Mouse (Mus musculus): Measurements from ENCODE around the gene Reck.

Gene Reck

DNA sequence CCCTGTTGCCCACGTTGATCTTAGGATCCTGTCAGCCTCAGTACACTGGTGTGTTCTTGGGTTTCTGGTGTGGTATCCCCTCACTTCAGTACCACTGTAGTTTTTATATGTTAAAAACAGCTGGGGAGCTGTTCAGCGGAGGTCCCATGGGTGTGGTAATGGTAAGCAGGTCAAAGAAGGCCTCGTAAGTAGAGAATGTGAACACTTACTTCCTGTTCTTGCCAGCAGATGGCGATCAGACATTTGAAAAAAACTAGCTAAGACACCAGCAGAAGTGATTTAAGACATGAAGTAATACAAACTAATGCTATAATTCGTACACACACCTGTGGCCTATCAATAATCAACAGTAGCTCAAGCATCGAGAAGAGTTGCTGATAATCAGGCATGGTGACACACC lies 31.1 kb downstream of the Reck start:
- 23% methylated on average over 6 of the region's 6 CpGs for WGBS

- 73% methylated on average over 5 of the region's 5 CpGs for WGBS
Observed at GRCm38 (mm10) chr4:43918221-43918620, 42.9 kb downstream of the Reck start.

DNA sequence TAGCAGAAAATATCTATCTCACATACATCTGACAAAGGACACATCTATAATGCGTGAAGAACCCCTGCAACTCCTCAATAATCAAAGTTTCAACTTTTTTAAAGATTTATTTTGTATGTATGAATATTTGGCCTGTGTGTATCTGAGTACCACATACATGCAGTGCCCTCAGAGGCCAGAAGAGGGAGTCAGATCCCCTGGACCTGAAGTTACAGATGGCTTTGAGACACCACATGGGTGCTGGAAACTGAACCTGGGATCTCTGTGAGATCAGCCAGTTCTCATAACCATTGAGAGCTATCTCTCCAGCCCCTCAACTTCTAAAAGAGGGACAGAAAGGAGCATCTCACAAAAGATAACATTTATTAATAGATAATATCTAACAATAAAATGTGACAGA lies 45.3 kb downstream of the Reck start:
- WGBS = 98% methylated on average over 1 of the region's 1 CpGs

GRCm38 (mm10) chr4:43925125-43925524 lies 49.8 kb downstream of the Reck start:
- WGBS = 80% methylated on average over 6 of the region's 6 CpGs

- 17% methylated on average over 3 of the region's 3 CpGs for WGBS
Observed at GRCm38 (mm10) chr4:43925779-43926178, 50.4 kb downstream of the Reck start.

- WGBS = 97% methylated on average over 3 of the region's 3 CpGs
Observed at GRCm38 (mm10) chr4:43927826-43928225, 52.5 kb downstream of the Reck start.

GRCm38 (mm10) chr4:43931877-43932276 lies 56.5 kb downstream of the Reck start:
- WGBS = 82% methylated on average over 4 of the region's 4 CpGs

DNA sequence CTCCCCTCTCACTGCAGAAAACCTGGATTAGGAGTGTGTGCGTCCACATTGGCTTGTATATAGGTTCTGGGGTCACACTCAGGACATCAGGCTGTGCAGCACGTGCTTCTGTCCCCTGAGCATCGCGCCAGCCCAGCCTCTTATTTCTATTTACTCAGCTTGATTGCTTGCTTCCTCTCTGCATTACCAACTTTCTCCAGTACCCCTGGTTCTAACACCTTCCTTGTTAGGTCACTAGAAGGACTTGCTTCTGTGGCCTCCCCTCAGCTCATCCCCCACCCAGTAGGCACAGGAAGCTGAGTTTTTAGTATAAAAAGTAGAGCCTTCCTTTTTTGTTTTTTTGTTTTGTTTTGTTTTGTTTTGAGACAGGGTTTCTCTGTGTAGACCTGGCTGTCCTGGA lies 60.9 kb downstream of the Reck start:
- 94% methylated on average over 4 of the region's 4 CpGs for WGBS

- 78% methylated on average over 14 of the region's 14 CpGs for WGBS
Observed at GRCm38 (mm10) chr4:43936749-43937674, 61.7 kb downstream of the Reck start.

- 81% methylated on average over 5 of the region's 5 CpGs for WGBS
Observed at GRCm38 (mm10) chr4:43941315-43941714, 66.0 kb downstream of the Reck start.

DNA sequence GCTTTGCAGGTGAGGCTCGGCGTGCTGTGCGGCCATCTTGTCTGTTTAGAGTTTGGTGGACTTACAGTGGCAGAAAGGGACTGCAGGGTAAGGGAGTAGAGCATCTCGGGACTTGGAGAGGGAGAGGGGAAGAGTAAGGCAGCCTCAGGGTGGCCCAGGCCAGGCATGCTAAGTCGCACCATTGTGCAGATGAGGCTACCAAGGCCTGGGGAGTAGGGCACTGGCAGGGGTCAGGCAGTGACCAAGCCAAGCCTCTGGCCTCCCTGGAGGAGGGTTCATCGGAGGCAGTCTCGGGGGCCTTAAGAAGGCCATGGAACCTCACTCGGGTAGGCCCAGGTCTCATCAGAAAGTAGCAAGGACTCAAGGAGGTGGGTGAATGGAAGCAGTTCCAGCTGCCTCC lies 67.1 kb downstream of the Reck start:
- 96% methylated on average over 8 of the region's 8 CpGs for WGBS

DNA sequence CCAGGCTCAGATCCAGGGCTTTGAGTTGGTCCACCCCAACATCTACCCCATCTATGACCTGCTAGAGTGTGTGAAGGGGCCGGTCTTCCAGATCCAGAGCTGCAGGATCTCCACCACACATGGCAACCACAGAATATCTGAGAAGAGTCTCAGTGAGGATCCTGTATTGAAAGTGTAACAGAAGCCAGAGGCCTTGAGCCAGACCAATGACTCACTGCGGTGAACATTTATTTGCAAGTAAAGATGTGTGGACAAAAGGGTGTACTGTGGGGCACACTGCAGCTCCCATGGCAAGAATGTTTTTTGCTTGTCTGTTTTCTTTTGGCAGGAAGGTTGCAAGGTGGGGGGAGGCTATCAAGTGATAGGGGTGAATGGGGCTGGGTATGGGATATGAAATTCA lies 72.2 kb downstream of the Reck start:
- 91% methylated on average over 2 of the region's 2 CpGs for WGBS

- WGBS = under 1% methylated on average over 45 of the region's 45 CpGs
Observed at GRCm38 (mm10) chr4:43957292-43957845, 82.0 kb downstream of the Reck start, which contains the start of gene Glipr2. TSS of gene Glipr2 (plus strand) at chr4:43957401.

GRCm38 (mm10) chr4:43957846-43958461 lies 82.6 kb downstream of the Reck start:
- WGBS = under 1% methylated on average over 26 of the region's 26 CpGs

DNA sequence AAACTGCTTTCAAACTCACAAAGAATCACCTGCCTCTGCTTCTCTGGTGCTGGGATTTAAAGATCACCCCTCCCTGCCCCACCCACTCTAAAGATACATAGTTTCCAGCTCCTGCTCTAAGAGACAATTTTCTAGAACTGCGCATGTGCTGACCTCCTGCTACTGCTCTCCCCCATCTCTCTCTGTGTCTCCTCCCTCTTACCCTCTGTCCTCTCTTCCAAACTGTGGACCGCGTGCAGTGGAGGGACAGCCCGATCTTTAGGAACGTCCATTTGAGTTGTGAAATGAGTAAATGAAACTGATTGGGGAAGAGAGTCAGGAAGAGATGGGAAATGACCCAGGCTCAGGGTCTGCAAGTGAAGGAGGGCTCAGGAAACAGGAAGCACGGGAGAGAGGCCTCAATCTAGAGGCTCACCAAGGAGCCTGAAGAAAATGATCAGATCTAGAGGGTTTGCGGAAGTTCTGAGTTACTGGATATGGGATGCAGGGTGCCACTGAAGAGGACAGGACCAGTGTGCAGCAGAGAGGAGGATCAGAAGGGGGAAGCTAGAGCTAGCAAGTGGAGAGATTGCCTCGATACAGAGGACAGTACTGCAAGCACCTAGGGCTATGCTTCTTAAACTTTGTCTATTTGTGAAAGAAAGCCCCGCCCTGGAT lies 84.3 kb downstream of the Reck start:
- 81% methylated on average over 9 of the region's 9 CpGs for WGBS

DNA sequence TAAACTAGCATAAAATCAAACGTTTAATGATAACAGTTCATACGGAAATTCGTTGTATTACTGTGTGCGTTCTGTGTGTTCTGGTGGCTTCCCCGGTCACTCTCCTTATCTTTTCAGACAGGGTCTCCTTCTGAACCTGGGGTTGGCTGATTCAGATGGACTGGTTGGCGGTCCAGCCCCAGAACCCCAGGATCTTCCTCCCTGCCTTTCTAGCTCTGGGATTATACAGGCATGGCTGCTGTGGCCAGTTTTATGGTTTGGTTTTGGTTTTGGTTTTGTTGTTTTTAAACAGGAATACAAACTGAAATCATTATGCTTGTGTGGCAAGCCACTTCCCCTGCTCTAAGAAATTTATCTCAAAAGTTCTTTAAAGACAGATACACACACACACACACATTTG lies 84.9 kb downstream of the Reck start:
- 94% methylated on average over 6 of the region's 6 CpGs for WGBS

DNA sequence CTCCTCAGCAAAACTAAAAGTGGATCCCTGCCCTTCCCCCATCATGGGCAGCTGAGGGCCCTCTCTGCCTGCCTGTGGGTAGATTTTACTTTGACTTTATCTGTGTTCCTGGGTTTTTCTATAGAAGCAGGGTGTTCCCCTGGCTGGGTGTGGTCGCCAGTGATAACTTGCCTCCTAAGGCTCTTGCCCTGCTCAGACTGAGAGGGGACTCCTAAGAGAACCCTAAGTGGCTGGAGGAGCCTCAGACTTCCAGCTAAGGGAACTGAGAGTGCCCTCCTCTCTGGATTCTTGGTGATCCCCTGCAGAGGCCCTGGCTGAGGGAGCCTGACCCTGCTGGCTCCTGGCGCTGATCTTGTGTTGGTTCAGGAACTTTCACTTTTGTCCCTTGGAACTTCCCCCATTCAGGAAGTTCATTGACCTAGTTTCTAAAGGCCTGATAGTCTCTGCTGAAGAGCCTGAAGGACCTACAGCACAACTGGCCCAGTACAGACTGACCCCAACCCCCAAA lies 89.0 kb downstream of the Reck start:
- 66% methylated on average over 2 of the region's 2 CpGs for WGBS

GRCm38 (mm10) chr4:43964951-43965684 lies 89.8 kb downstream of the Reck start:
- 63% methylated on average over 4 of the region's 4 CpGs for WGBS

DNA sequence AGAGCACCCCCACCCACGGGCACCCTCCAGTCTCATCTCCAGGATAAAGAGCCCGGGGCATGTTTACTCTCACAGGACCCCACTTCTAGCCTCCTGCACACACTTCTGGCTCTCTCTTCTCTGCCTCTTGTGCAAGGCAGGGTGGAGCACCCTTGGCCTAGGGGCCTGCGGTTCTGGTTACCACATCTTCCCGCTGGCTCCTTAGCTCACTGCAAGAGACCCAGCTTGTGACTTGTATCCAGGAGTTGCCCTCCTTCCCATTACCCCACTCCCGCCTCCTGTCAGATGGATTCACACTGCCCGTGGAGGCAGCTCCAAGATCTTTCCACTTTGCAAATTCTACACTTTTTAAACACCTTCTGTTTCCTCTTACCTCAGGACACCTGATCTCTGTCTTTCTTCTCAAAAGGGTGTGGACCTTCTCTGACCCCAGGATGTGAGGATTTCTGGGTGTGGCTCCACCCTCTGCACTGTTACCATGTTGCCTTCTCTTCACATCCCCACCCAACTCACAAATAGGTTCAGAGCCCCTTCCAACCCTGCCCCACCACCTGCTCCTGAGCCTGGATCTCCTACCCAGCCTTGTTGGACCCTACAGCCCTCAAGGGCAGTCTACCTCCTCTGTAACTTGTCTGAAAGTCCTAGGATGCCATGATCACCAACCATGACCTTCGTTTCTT lies 90.7 kb downstream of the Reck start:
- WGBS = 88% methylated on average over 7 of the region's 7 CpGs

DNA sequence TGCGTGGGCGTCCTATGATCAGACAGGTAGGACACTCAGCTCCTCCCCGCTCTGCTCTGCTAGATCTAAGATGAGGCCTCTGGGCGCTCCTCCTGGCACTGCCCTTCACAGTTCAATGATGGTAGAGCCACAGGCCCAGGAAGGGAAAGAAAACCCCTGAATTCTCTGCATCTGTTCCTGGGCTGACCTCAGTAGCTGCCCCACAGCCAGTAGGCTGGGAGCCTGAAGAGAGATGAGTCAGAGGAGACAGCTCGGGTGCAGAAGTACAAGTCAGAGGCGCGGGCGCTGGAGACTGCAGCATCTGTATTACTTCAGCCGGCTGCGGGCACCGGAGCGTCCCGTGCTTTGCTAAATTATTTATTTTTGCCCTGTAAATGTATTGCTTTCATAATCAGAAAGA lies 93.3 kb downstream of the Reck start:
- 79% methylated on average over 13 of the region's 13 CpGs for WGBS

DNA sequence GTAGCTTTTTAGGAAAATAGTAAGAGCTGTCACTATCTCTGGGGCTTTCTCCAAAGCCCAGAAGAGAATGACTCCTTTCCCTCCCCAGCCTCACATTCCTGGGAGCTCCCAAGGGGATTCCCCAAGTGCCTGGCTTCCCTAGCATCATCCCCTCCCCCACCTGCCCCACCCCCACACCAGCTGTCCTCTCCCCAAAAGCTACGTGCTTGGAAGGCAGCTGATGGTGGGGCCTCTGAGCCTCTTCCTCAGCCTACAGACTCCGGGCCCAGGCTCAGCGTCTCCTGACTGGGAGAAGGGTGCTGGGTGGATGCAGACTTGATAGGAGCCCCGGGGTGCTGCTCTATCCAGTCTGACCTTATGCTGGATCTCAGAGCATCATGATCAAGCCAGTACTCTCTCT lies 94.0 kb downstream of the Reck start:
- 30% methylated on average over 4 of the region's 4 CpGs for WGBS
